Mouse (Mus musculus): ENCODE data around the gene Chdh.

- no peak for TF ChIP-seq CTCF (IDR thresholded peaks at IDR 0.05; ENCODE audit: low read depth)
- no peak for TF ChIP-seq EP300 (IDR thresholded peaks at IDR 0.05; ENCODE audit: low read depth)
These were observed 12.6 kb upstream of the Chdh start for GRCm38 (mm10) chr14:29996000-29996751.

Data from liver, embryonic 14.5 days (tissue).